Mouse (Mus musculus) midbrain, embryonic 10.5 days (tissue): ENCODE measurements at regions not wholly inside any gene's neighbourhood (a gene's known extent, or its start where the extent isn't known, plus 50 kb on each side); places are given as distances from the start of the nearest gene placed in this dataset.

Experiments used
- DNase-seq: peaks from one replicate; pipeline ENCODE4 v3.0.0-alpha.2; 2017; ENCODE audit warnings: low spot score
- H3K27ac ChIP-seq: fragments of 300-500 bp; sonication (generic); replicated peaks from 2 replicates; pipeline ENCODE4 v1.5.1; 2016; ENCODE audit warnings: mild to moderate bottlenecking
- H3K27me3 ChIP-seq: fragments of 300-500 bp; sonication (generic); 2 replicates; pipeline ENCODE4 v1.6.1; 2016; ENCODE audit warnings: low read depth, mild to moderate bottlenecking; ENCODE audit not compliant: poor library complexity, severe bottlenecking
- H3K36me3 ChIP-seq: fragments of 300-500 bp; sonication (generic); 2 replicates; pipeline ENCODE4 v1.6.1; 2016; ENCODE audit warnings: mild to moderate bottlenecking, moderate library complexity
- H3K4me1 ChIP-seq: fragments of 300-500 bp; sonication (generic); 2 replicates; pipeline ENCODE4 v1.6.1; 2016
- H3K4me3 ChIP-seq: fragments of 300-500 bp; sonication (generic); 2 replicates; pipeline ENCODE4 v1.5.1; 2016; ENCODE audit warnings: mild to moderate bottlenecking, moderate library complexity
- H3K9me3 ChIP-seq: fragments of 300-500 bp; sonication (generic); replicated peaks from 2 replicates; pipeline ENCODE4 v1.6.1; 2016; ENCODE audit warnings: mild to moderate bottlenecking
- WGBS: fragments of 180-500 bp; shearing (Covaris S2); methylation state at CpG from one replicate; pipeline ENCODE4 v1.1.7; 2016; 5-methylcytosine and 5-hydroxymethylcytosine counted together

DNA sequence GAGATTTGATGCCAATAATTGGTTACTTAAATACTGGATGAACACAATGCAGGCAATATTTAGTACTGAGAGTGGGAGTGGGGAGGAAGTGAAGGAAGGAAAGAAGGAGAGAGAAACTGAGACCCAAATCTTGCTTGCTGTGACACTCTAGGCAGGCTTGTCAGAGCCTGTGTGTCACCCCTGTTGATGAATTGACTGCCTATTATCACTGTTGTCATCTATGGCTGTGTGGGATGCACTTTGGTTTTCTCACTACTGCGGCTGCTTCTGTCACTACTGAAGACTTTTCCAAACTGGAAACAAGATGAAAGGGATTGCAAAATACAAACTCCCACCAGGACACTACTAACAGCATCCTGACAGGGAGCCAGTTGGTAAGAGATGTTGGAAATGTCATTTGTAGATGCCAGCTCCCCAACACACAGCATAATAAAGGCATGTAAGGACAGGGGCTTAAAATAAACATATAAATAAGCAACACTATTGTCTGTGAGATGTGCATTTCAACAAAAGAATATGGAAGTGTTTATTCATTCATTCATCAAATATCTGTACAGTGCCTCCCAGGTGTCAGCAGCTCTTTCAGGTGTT is 207.0 kb upstream of the Ufl1 start:
- no peak overlapping the region for H3K27ac ChIP-seq
- H3K36me3 ChIP-seq = no peaks in the 10 kb centered on the region
- DNase-seq = no peak
- H3K4me3 ChIP-seq = no peak overlapping the region
- H3K27me3 ChIP-seq = no peaks in the 10 kb centered on the region
- no peaks in the 10 kb centered on the region for H3K4me1 ChIP-seq
- 86% methylated on average over 1 of the region's 1 CpGs for WGBS
- no peaks in the 10 kb centered on the region for H3K9me3 ChIP-seq

DNA sequence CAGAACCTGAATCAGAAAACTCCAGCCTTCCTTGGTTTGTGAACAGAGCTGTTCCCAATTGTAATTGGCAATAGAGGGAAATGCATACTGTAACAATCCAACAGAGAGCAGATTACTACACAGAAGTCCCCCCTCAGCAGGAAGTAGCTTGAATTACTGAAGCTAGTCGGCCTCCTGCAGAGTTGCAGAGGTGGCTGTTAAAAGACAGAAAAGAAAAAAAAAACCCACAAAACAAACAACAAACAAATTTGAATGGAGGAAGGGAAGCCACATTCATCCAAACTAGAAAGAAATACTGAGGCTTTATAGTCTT is 202.0 kb upstream of the Ufl1 start:
- no peaks in the 10 kb centered on the region for H3K4me1 ChIP-seq
- no peaks in the 10 kb centered on the region for H3K27me3 ChIP-seq
- DNase-seq = no peak
- no peak overlapping the region for H3K27ac ChIP-seq
- 8% methylated on average over 1 of the region's 1 CpGs for WGBS
- H3K36me3 ChIP-seq = no peaks in the 10 kb centered on the region
- H3K4me3 ChIP-seq = no peak overlapping the region
- H3K9me3 ChIP-seq = no peaks in the 10 kb centered on the region

GRCm38 (mm10) chr4:25482933-25483620 is 201.5 kb upstream of the Ufl1 start:
- 43% methylated on average over 6 of the region's 6 CpGs for WGBS
- H3K36me3 ChIP-seq = no peaks in the 10 kb centered on the region
- no peaks in the 10 kb centered on the region for H3K9me3 ChIP-seq
- no peaks in the 10 kb centered on the region for H3K4me1 ChIP-seq
- H3K4me3 ChIP-seq = no peak overlapping the region
- no peaks in the 10 kb centered on the region for H3K27me3 ChIP-seq
- no peak for DNase-seq
- H3K27ac ChIP-seq = no peak overlapping the region

DNA sequence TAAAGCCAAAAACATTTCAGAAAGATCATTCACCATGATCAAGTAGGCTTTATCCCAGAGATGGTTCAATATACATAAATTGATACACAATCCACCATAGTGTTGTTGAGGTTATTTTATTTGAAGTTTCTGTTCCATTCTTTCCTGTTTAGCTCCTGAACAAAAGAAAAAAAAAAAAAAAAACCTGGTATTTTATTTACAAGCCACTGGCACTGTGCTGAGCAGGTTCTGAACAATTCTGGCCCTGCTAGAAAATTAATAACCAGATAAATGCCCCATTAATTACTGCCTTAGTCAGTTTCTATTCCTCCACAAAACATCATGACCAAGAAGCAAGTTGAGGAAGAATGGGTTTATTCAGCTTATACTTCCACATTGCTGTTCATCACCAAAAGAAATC is 191.4 kb upstream of the Ufl1 start:
- Histone ChIP-seq H3K4me1 (no peaks in the 10 kb centered on the region), H3K36me3 (no peaks in the 10 kb centered on the region), H3K9me3 (no peaks in the 10 kb centered on the region), H3K27me3 (no peaks in the 10 kb centered on the region), H3K4me3 (no peak overlapping the region), H3K27ac (no peak overlapping the region)
- no peak for DNase-seq

GRCm38 (mm10) chr4:25466490-25466889 is 184.9 kb upstream of the Ufl1 start:
- Histone ChIP-seq H3K4me1 (no peaks in the 10 kb centered on the region), H3K9me3 (no peaks in the 10 kb centered on the region), H3K4me3 (no peak overlapping the region), H3K27ac (no peak overlapping the region), H3K36me3 (no peaks in the 10 kb centered on the region), H3K27me3 (no peaks in the 10 kb centered on the region)
- WGBS = 92% methylated on average over 3 of the region's 3 CpGs
- no peak for DNase-seq

DNA sequence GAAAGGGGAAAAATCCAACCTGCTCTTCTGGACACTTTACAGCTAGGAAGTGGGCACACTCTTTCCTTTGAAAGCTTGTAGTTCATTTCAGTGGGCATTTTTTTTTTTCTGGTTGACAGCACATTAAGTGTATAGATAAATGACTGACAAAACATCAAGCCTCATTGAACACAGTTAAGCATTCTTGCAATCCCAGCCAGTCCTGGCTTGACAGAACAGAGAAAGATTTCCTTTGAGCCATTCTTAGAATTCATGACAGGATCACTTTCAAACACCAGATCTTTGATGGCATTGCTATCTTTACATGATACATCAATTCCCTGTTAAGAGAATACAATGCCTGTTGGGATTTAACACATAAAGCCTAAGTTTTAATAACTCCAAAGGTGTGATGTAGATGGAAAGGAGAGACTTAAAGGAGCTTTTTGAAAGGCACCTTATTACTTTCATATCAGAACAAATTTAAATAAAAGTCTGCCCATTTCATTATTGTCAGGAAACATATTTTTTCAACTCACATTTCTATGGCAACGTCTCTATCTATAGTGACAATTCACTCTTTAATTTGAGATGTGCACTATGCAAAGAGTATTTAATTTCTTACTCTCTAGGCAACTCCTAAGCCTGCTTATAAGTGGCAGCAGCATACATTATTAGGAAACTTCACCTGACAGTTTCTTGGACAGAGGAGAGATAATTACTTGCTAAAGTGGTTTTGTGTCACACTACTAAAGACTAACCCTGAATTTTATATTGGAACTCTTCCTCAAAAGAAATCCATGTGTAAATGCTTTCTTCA is 183.4 kb upstream of the Ufl1 start:
- no peak for DNase-seq
- H3K9me3 ChIP-seq = no peaks in the 10 kb centered on the region
- WGBS = 71% methylated on average over 1 of the region's 1 CpGs
- H3K27ac ChIP-seq = no peak overlapping the region
- no peak overlapping the region for H3K4me3 ChIP-seq
- no peaks in the 10 kb centered on the region for H3K4me1 ChIP-seq
- H3K27me3 ChIP-seq = no peaks in the 10 kb centered on the region
- H3K36me3 ChIP-seq = no peaks in the 10 kb centered on the region

DNA sequence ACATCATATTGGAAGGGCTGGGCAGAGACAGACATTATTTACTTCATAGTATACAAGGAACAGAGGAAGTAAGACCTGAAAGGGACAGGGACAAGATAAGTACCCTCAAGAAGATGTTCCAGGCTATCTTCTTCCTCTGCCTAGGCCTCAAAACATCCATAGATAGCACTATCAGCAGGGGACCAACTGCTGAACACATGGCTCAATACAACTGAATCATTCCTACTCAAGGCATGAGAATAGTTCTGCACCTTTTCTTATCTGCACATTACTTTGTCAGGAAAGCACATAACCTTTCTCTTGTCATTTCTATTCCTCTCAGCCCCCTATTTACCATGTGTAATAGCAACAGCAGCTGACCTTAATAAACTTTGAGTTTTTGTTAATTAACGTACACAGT is 182.4 kb upstream of the Ufl1 start:
- no peaks in the 10 kb centered on the region for H3K36me3 ChIP-seq
- no peaks in the 10 kb centered on the region for H3K9me3 ChIP-seq
- no peaks in the 10 kb centered on the region for H3K4me1 ChIP-seq
- no peak for DNase-seq
- H3K27ac ChIP-seq = no peak overlapping the region
- WGBS = 93% methylated on average over 1 of the region's 1 CpGs
- no peak overlapping the region for H3K4me3 ChIP-seq
- H3K27me3 ChIP-seq = no peaks in the 10 kb centered on the region

DNA sequence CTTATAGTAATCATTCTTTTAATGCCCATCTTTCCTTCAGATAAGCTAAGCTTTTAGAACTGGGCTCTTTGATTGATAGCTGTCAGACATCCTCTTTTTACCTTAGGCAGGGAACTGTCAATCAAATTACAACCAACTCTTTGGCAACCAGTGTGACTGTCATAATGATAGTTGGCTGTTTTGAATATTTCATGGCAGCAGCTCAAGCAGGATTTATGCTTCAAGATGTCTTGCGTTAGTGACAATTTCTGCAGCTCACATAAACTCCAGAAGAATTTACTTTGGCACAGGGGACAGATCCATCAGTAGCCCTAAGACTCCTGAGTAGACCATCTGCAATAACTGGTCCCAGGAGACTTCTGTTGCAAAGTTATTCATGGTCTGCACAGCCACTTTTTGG is 178.5 kb upstream of the Ufl1 start:
- H3K27me3 ChIP-seq = no peaks in the 10 kb centered on the region
- H3K9me3 ChIP-seq = no peaks in the 10 kb centered on the region
- no peaks in the 10 kb centered on the region for H3K4me1 ChIP-seq
- no peak overlapping the region for H3K27ac ChIP-seq
- H3K4me3 ChIP-seq = no peak overlapping the region
- WGBS = 98% methylated on average over 1 of the region's 1 CpGs
- DNase-seq = no peak
- H3K36me3 ChIP-seq = no peaks in the 10 kb centered on the region

- no peaks in the 10 kb centered on the region for H3K4me1 ChIP-seq
- no peak overlapping the region for H3K27ac ChIP-seq
- DNase-seq = no peak
- no peaks in the 10 kb centered on the region for H3K36me3 ChIP-seq
- no peak overlapping the region for H3K4me3 ChIP-seq
- H3K27me3 ChIP-seq = no peaks in the 10 kb centered on the region
- no peaks in the 10 kb centered on the region for H3K9me3 ChIP-seq
- WGBS = 89% methylated on average over 3 of the region's 3 CpGs
Observed at GRCm38 (mm10) chr4:25454752-25455151, 173.1 kb upstream of the Ufl1 start.

GRCm38 (mm10) chr4:25453127-25453806 is 171.6 kb upstream of the Ufl1 start:
- Histone ChIP-seq H3K4me3 (no peak overlapping the region), H3K9me3 (no peaks in the 10 kb centered on the region), H3K4me1 (no peaks in the 10 kb centered on the region), H3K27ac (no peak overlapping the region), H3K27me3 (no peaks in the 10 kb centered on the region), H3K36me3 (no peaks in the 10 kb centered on the region)
- no peak for DNase-seq
- 93% methylated on average over 6 of the region's 6 CpGs for WGBS

GRCm38 (mm10) chr4:25451865-25452264 is 170.2 kb upstream of the Ufl1 start:
- H3K9me3 ChIP-seq = no peaks in the 10 kb centered on the region
- no peak for DNase-seq
- WGBS = 85% methylated on average over 6 of the region's 6 CpGs
- H3K4me3 ChIP-seq = no peak overlapping the region
- no peak overlapping the region for H3K27ac ChIP-seq
- no peaks in the 10 kb centered on the region for H3K4me1 ChIP-seq
- no peaks in the 10 kb centered on the region for H3K27me3 ChIP-seq
- H3K36me3 ChIP-seq = no peaks in the 10 kb centered on the region

GRCm38 (mm10) chr4:25432203-25432602 is 150.6 kb upstream of the Ufl1 start:
- 90% methylated on average over 8 of the region's 8 CpGs for WGBS
- H3K27ac ChIP-seq = no peak overlapping the region
- no peaks in the 10 kb centered on the region for H3K4me1 ChIP-seq
- H3K9me3 ChIP-seq = no peaks in the 10 kb centered on the region
- no peaks in the 10 kb centered on the region for H3K27me3 ChIP-seq
- H3K36me3 ChIP-seq = no peaks in the 10 kb centered on the region
- H3K4me3 ChIP-seq = no peak overlapping the region
- DNase-seq = no peak

GRCm38 (mm10) chr4:25416330-25416729 is 134.7 kb upstream of the Ufl1 start:
- no peak overlapping the region for H3K27ac ChIP-seq
- H3K36me3 ChIP-seq = no peaks in the 10 kb centered on the region
- 0 out of 2 replicates have a peak, but pooled peaks cover 5% of the 10 kb centered on the region for H3K4me1 ChIP-seq
- H3K9me3 ChIP-seq = no peaks in the 10 kb centered on the region
- H3K4me3 ChIP-seq = no peak overlapping the region
- H3K27me3 ChIP-seq = no peaks in the 10 kb centered on the region
- WGBS = 89% methylated on average over 2 of the region's 2 CpGs
- DNase-seq = no peak
